In the genomic region with DNA sequence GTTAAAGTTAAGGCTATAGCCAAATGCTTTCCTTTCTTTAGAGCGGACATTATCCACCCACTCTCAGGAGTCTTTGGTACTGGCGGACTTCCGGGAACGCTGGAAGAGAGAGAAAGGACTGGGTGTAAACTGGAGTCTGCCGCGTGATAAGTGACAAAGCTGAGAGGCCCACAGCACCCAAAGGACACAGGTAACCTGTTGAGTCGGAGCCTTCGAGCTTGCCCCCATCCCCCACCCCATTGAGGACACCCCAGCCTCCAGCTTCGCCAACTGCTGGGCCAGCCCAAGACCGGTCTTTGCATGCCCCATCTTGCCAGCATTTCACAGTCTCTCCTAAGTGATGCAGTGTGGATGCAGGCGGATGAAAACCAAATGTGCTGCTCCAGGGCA, we compare ENCODE assay signal across 8 mouse cellular contexts. TPM values are rescaled to one million over a fixed set of nuclear protein-coding genes. Genes with fewer than 3 reads are reported as not detected.
DNase-seq lines count a peak whose midpoint lies in the region; ATAC-seq and TF ChIP-seq lines count a peak whose summit lies in the region.

No protein-coding gene starts in this region.

- no peak for TF ChIP-seq POLR2A in olfactory bulb, adult 2 months (IDR thresholded peaks at IDR 0.05; ENCODE audit: insufficient read depth, low read depth, low read length)

- intact Hi-C loops in left cerebral cortex, postnatal 14 days (cut with DNase I), result loop anchor here (10.0 kb wide), 1 partner anchor 99 kb away; no protein-coding TSS in a partner anchor

- H3K4me1 ChIP-seq in lung, embryonic 15.5 days, result no peaks in the 10 kb centered on the region
- peaks cover 7% of the 10 kb centered on the region; the same call in 1 of the 2 replicates for H3K4me1 ChIP-seq in forebrain, embryonic 16.5 days (replicated peaks; ENCODE audit: control insufficient read depth, insufficient read depth, low read length)
- no peaks in the 10 kb centered on the region for H3K4me1 ChIP-seq in limb, embryonic 15.5 days
- no peaks in the 10 kb centered on the region for H3K4me1 ChIP-seq in olfactory bulb, adult 2 months (ENCODE audit: control insufficient read depth, insufficient read depth, low read length)

- no peaks in the 10 kb centered on the region for H3K36me3 ChIP-seq in lung, embryonic 15.5 days
- H3K36me3 ChIP-seq in forebrain, embryonic 16.5 days (ENCODE audit: control insufficient read depth, insufficient read depth), result no peaks in the 10 kb centered on the region
- H3K36me3 ChIP-seq in limb, embryonic 15.5 days, result peaks cover 6% of the 10 kb centered on the region; the same call in 1 of the 2 replicates

- H3K4me3 ChIP-seq in lung, embryonic 15.5 days, result peak overlapping the region; percentile 52
- peak overlapping the region; percentile 48 for H3K4me3 ChIP-seq in forebrain, embryonic 16.5 days (replicated peaks; ENCODE audit: low read length)
- peak overlapping the region; percentile 51 for H3K4me3 ChIP-seq in limb, embryonic 15.5 days
- peak overlapping the region; percentile 54 for H3K4me3 ChIP-seq in olfactory bulb, adult 2 months (ENCODE audit: insufficient read depth, low read depth, low read length)

- no peaks in the 10 kb centered on the region for H3K9me3 ChIP-seq in lung, embryonic 15.5 days
- H3K9me3 ChIP-seq in forebrain, embryonic 16.5 days (ENCODE audit: control insufficient read depth, low read length), result no peaks in the 10 kb centered on the region
- no peaks in the 10 kb centered on the region for H3K9me3 ChIP-seq in limb, embryonic 15.5 days

- peak; percentile 6 for DNase-seq in adrenal gland, postnatal 25 days
- DNase-seq in adrenal gland, adult 2 months, result no peak
- no peak for DNase-seq in lung, adult 18-20 months
- DNase-seq in left cerebral cortex, postnatal 14 days (ENCODE audit: low spot score in 2 of 2), result no peak

- WGBS in lung, embryonic 15.5 days, result 11% methylated on average over 10 of the region's 11 CpGs
- 15% methylated on average over 11 of the region's 11 CpGs for WGBS in forebrain, embryonic 16.5 days
- WGBS in limb, embryonic 15.5 days, result 17% methylated on average over 11 of the region's 11 CpGs
- WGBS in olfactory bulb, adult 2 months, result 22% methylated on average over 11 of the region's 11 CpGs

- H3K27ac ChIP-seq in lung, embryonic 15.5 days, result peak overlapping the region; percentile 79
- 0 out of 2 replicates have a peak overlapping the region, but pooled peaks have one; percentile 25 for H3K27ac ChIP-seq in forebrain, embryonic 16.5 days (ENCODE audit: low read length)
- peak overlapping the region; percentile 89 for H3K27ac ChIP-seq in limb, embryonic 15.5 days
- no peak overlapping the region for H3K27ac ChIP-seq in olfactory bulb, adult 2 months (ENCODE audit: insufficient read depth, low read depth, low read length)

- H3K4me2 ChIP-seq in lung, embryonic 15.5 days, result peak overlapping the region; percentile 53
- peak overlapping the region; percentile 44 for H3K4me2 ChIP-seq in forebrain, embryonic 16.5 days (ENCODE audit: low read length)
- peak overlapping the region; percentile 44 for H3K4me2 ChIP-seq in limb, embryonic 15.5 days

- H3K9ac ChIP-seq in lung, embryonic 15.5 days, result peak overlapping the region; percentile 47
- peak overlapping the region; percentile 53 for H3K9ac ChIP-seq in forebrain, embryonic 16.5 days (replicated peaks; ENCODE audit: low read depth, low read length)
- H3K9ac ChIP-seq in limb, embryonic 15.5 days, result peak overlapping the region; percentile 42; the same call in 1 of the 2 replicates

- no peaks in the 10 kb centered on the region for H3K27me3 ChIP-seq in lung, embryonic 15.5 days
- no peaks in the 10 kb centered on the region for H3K27me3 ChIP-seq in forebrain, embryonic 16.5 days (replicated peaks; ENCODE audit: control insufficient read depth, insufficient read depth, low read length)
- no peaks in the 10 kb centered on the region for H3K27me3 ChIP-seq in limb, embryonic 15.5 days

- ATAC-seq in lung, embryonic 15.5 days (ENCODE audit: borderline replicate concordance, extremely low read depth, low FRiP score, low TSS enrichment), result no peak
- ATAC-seq in forebrain, embryonic 16.5 days, result peak; percentile 47
- no peak for ATAC-seq in limb, embryonic 15.5 days (ENCODE audit: insufficient number of reproducible peaks, low FRiP score, low TSS enrichment, low read depth)

- TF ChIP-seq CTCF in olfactory bulb, adult 2 months (IDR thresholded peaks at IDR 0.05; ENCODE audit: insufficient read depth, low read depth, low read length), result no peak

RNA-seq across cellular contexts. Expression of gene 1110012L19Rik, which starts 0.3 kb away (rescaled TPM):
- total RNA-seq in adrenal gland, postnatal 25 days (2021), result 18.1 and 19.9 TPM in 2 replicates
- 10 to 100 TPM; 14.9 to 20.9 TPM for total RNA-seq in adrenal gland, adult 2 months (2021)
- 1.3 and 1.8 TPM in 2 replicates for polyA plus RNA-seq in adrenal gland, adult 2 months (2012; rRNA removed)
- polyA plus RNA-seq in lung, embryonic 15.5 days (2015; fragmentation: Nextera tagmentation; extraction: Ambion mirVana), result 32.1 and 32.5 TPM in 2 replicates
- polyA plus RNA-seq in forebrain, embryonic 16.5 days (2015; fragmentation: Nextera tagmentation; extraction: Ambion mirVana), result 39.1 and 42.6 TPM in 2 replicates
- 26.7 and 30.3 TPM in 2 replicates for polyA plus RNA-seq in limb, embryonic 15.5 days (2015; fragmentation: Nextera tagmentation; extraction: Ambion mirVana)
- polyA plus RNA-seq in olfactory bulb, adult 2 months (2012; ENCODE audit: insufficient read depth, insufficient read length, low replicate concordance, missing spikeins), result not detected in 2 replicates
- total RNA-seq in left cerebral cortex, postnatal 14 days (2021), result 10 to 100 TPM; 15.9 to 17.5 TPM

RNA-seq across cellular contexts. Expression of gene Ids, which starts 21.1 kb away (rescaled TPM):
- total RNA-seq in adrenal gland, postnatal 25 days (2021), result 28.6 and 28.8 TPM in 2 replicates
- total RNA-seq in adrenal gland, adult 2 months (2021), result 10 to 100 TPM; 36.6 to 39.6 TPM
- polyA plus RNA-seq in adrenal gland, adult 2 months (2012; rRNA removed), result 18.5 and 20.7 TPM in 2 replicates
- 2.4 and 2.9 TPM in 2 replicates for polyA plus RNA-seq in lung, embryonic 15.5 days (2015; fragmentation: Nextera tagmentation; extraction: Ambion mirVana)
- polyA plus RNA-seq in forebrain, embryonic 16.5 days (2015; fragmentation: Nextera tagmentation; extraction: Ambion mirVana), result 16.1 and 16.8 TPM in 2 replicates
- polyA plus RNA-seq in limb, embryonic 15.5 days (2015; fragmentation: Nextera tagmentation; extraction: Ambion mirVana), result 3.9 and 4.3 TPM in 2 replicates
- polyA plus RNA-seq in olfactory bulb, adult 2 months (2012; ENCODE audit: insufficient read depth, insufficient read length, low replicate concordance, missing spikeins), result not detected in 2 replicates
- total RNA-seq in left cerebral cortex, postnatal 14 days (2021), result 100 to 1,000 TPM; 356 to 384 TPM
